Mouse (Mus musculus) limb, embryonic 11.5 days (tissue): ENCODE measurements at regions not wholly inside any gene's neighbourhood (a gene's known extent, or its start where the extent isn't known, plus 50 kb on each side); places are given as distances from the start of the nearest gene placed in this dataset.

ENCODE experiments used
- ATAC-seq: fragments of 200-750 bp; cut with Nextera tagmentation; 2 replicates; pipeline ENCODE4 v1.8.0; 2017; ENCODE audit warnings: low read depth; ENCODE audit not compliant: insufficient number of reproducible peaks, low FRiP score, low TSS enrichment
- DNase-seq: peaks from one replicate; pipeline ENCODE4 v3.0.0-alpha.2; 2015; ENCODE audit warnings: low spot score
- H3K27ac ChIP-seq: fragments of 300-500 bp; sonication (generic); replicated peaks from 2 replicates; pipeline ENCODE4 v1.5.1; 2014; ENCODE audit warnings: low read depth, mild to moderate bottlenecking, low read length
- H3K27me3 ChIP-seq: fragments of 300-500 bp; sonication (generic); 2 replicates; pipeline ENCODE4 v1.6.1; 2014; ENCODE audit warnings: mild to moderate bottlenecking, low read length, mixed read lengths; ENCODE audit not compliant: control insufficient read depth, insufficient read depth
- H3K36me3 ChIP-seq: fragments of 300-500 bp; sonication (generic); 2 replicates; pipeline ENCODE4 v1.6.1; 2014; ENCODE audit warnings: mild to moderate bottlenecking, low read length, moderate library complexity, mixed read lengths; ENCODE audit not compliant: control insufficient read depth, insufficient read depth
- H3K4me1 ChIP-seq: fragments of 300-500 bp; sonication (generic); 2 replicates; pipeline ENCODE4 v1.6.1; 2014; ENCODE audit warnings: low read length, mixed read lengths; ENCODE audit not compliant: control insufficient read depth, insufficient read depth
- H3K4me2 ChIP-seq: fragments of 300-500 bp; sonication (generic); 2 replicates; pipeline ENCODE4 v1.6.1; 2014; ENCODE audit warnings: low read depth, mild to moderate bottlenecking, moderate library complexity; ENCODE audit not compliant: severe bottlenecking
- H3K4me3 ChIP-seq: fragments of 300-500 bp; sonication (generic); 2 replicates; pipeline ENCODE4 v1.5.1; 2014; ENCODE audit warnings: low read depth, low read length
- H3K9ac ChIP-seq: fragments of 300-500 bp; sonication (generic); 2 replicates; pipeline ENCODE4 v1.6.1; 2014; ENCODE audit warnings: mild to moderate bottlenecking, low read length
- H3K9me3 ChIP-seq: fragments of 300-500 bp; sonication (generic); 2 replicates; pipeline ENCODE4 v1.6.1; 2016; ENCODE audit warnings: low read length; ENCODE audit not compliant: control insufficient read depth
- WGBS: fragments of 180-500 bp; shearing (Covaris S2); extraction: QIAGEN DNeasy Blood & Tissue Kit; methylation state at CpG from one replicate; pipeline ENCODE4 v1.1.7; 2014; 5-methylcytosine and 5-hydroxymethylcytosine counted together

DNA sequence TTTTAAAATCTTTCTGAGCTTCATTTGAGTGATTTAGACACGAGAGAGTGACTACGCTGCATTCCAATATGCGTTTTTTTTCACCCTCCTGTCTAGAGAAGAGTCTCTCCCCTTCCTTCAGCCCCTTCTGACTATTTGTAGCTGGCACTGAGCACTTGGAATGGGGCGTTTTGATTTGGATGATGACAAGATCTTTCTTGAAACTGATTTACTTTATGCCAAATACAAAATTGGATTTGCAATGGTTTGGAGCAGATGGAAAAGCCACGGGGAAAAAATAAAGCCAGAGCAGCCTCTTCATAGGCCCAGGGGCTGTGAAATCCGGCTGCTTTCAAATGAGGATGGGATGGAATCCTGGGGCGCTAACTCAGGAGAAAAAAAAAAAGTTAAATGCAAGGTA is 196.0 kb downstream of the Fam84b start:
- H3K9ac ChIP-seq = no peak overlapping the region
- no peak overlapping the region for H3K27ac ChIP-seq
- H3K27me3 ChIP-seq = no peaks in the 10 kb centered on the region
- H3K36me3 ChIP-seq = no peaks in the 10 kb centered on the region
- H3K4me2 ChIP-seq = no peak overlapping the region
- DNase-seq (no peak), ATAC-seq (no peak)
- H3K9me3 ChIP-seq = no peaks in the 10 kb centered on the region
- H3K4me3 ChIP-seq = no peak overlapping the region
- 83% methylated on average over 7 of the region's 7 CpGs for WGBS
- H3K4me1 ChIP-seq = no peaks in the 10 kb centered on the region

DNA sequence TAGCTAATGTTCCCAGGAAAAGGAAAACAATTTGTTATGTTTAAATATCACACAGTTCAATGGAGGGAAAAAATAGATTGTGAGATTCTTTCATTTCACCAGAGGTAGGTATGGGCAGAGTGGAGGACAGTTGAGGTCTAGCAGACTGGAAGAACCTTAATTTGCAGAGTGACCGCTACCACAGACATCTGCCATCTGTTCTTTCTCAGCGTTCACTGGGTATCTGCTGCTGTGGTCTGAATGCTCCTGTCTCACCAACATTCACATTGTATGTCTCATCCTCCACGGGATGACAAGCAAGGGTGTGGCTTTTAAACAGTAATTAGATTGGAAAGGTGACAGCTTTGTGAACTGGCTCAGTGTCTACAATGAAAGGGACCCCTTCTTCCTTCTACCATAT is 198.5 kb downstream of the Fam84b start:
- Histone ChIP-seq H3K27ac (no peak overlapping the region), H3K9me3 (no peaks in the 10 kb centered on the region), H3K4me1 (no peaks in the 10 kb centered on the region), H3K9ac (no peak overlapping the region), H3K4me3 (no peak overlapping the region), H3K36me3 (no peaks in the 10 kb centered on the region), H3K27me3 (no peaks in the 10 kb centered on the region), H3K4me2 (no peak overlapping the region)
- 79% methylated on average over 3 of the region's 3 CpGs for WGBS
- no peak for DNase-seq
- no peak for ATAC-seq

DNA sequence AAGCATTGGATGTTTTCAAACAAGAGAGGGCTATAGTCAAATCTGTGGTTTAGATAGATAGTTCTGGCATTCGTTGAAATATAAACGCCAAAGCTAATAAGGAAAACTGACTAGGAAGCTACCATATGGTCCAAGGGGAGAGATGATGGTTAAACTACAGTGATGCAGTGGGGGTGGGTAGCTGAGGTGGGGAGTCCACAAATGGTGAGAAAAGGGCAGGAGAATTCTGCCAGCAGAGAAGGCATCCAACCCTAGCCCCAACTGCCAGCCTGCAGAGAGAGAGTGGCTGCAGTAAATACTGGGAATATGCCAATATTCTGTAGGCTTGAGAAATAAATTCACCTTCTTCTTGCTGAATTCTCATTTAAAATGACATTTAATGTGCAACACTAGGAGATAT is 204.3 kb downstream of the Fam84b start:
- Histone ChIP-seq H3K4me2 (no peak overlapping the region), H3K27me3 (no peaks in the 10 kb centered on the region), H3K27ac (no peak overlapping the region), H3K4me3 (no peak overlapping the region), H3K9me3 (no peaks in the 10 kb centered on the region), H3K4me1 (0 out of 2 replicates have a peak, but pooled peaks cover 4% of the 10 kb centered on the region), H3K9ac (no peak overlapping the region), H3K36me3 (no peaks in the 10 kb centered on the region)
- 87% methylated on average over 2 of the region's 2 CpGs for WGBS
- DNase-seq (no peak), ATAC-seq (no peak)

DNA sequence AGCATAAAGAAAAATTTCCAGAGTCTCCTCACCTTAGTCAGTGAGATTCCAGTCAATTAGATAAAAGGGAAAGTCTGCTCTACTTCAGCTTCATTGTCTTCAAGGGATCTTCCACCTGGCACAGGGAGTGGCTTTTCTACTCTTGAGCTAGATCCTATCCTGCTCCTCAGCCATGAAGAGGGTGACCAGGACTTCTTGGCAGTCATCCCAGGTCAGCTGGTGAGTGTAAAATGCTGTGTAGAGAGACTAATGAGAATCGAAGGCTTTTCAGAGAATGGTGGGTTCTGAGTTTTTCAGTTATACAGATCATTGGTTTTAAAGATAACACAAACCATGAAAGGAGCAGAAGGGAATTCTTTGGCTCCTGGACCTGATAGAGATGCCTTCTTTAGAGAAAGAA is 211.8 kb downstream of the Fam84b start:
- no peak overlapping the region for H3K27ac ChIP-seq
- H3K4me2 ChIP-seq = no peak overlapping the region
- H3K36me3 ChIP-seq = no peaks in the 10 kb centered on the region
- H3K27me3 ChIP-seq = no peaks in the 10 kb centered on the region
- no peak overlapping the region for H3K9ac ChIP-seq
- ATAC-seq = no peak
- 86% methylated on average over 1 of the region's 1 CpGs for WGBS
- H3K4me3 ChIP-seq = no peak overlapping the region
- H3K4me1 ChIP-seq = no peaks in the 10 kb centered on the region
- H3K9me3 ChIP-seq = no peaks in the 10 kb centered on the region
- no peak for DNase-seq

DNA sequence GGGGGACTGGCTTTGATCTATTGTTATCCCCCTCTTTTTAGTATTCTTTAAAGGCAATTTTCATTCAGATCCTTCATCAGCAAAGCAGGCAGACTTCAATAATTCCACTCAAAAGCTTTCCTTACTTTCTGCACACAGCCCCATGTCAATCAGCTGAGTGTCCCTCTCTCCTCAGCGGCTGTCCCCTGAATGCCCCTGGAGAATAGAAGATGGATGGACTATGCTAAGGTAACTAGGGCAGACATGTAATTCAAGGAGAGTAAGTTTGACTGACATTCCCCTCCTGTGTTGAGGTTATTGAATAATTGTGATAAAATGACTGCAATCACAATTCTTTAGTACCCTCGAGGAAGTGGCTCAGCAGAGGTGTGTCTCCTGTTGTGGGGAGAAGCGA is 220.1 kb downstream of the Fam84b start:
- WGBS = 75% methylated on average over 3 of the region's 3 CpGs
- H3K4me1 ChIP-seq = no peaks in the 10 kb centered on the region
- H3K27me3 ChIP-seq = no peaks in the 10 kb centered on the region
- H3K9ac ChIP-seq = no peak overlapping the region
- ATAC-seq = no peak
- H3K36me3 ChIP-seq = no peaks in the 10 kb centered on the region
- H3K4me2 ChIP-seq = no peak overlapping the region
- H3K27ac ChIP-seq = no peak overlapping the region
- no peaks in the 10 kb centered on the region for H3K9me3 ChIP-seq
- no peak overlapping the region for H3K4me3 ChIP-seq
- no peak for DNase-seq

DNA sequence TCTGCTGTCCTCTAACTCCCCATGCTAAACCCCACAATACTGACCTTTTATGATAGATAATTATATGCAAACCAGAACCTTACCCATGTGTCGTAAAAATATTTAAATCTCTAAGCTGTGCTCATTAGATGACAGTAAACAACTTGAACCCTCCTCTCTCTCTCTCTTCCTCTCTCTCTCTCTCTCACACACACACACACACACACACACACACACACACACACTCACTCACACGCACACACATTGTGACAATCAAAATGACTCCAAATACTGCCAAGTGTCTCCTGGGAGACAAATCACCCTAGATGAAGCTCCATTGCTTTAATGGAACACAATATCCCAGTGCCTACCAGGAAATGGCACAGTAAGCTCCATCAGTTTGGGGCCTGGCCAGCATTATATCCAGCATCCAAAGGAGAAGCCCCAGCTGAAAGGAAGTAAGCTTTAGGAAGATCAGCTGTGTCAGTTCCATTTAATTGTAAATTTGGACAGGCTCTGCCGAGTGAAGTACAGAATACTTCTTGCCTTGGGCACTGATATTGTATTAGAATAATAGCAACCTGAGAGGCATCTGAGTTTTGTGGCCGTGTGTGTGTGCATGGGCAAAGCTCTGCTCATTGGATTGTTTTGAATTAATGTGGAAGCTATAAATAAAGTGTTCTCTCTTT is 220.7 kb downstream of the Fam84b start:
- DNase-seq (no peak), ATAC-seq (no peak)
- Histone ChIP-seq H3K36me3 (no peaks in the 10 kb centered on the region), H3K9ac (no peak overlapping the region), H3K4me2 (no peak overlapping the region), H3K27ac (no peak overlapping the region), H3K9me3 (no peaks in the 10 kb centered on the region), H3K4me1 (no peaks in the 10 kb centered on the region), H3K27me3 (no peaks in the 10 kb centered on the region), H3K4me3 (no peak overlapping the region)
- 78% methylated on average over 4 of the region's 4 CpGs for WGBS

DNA sequence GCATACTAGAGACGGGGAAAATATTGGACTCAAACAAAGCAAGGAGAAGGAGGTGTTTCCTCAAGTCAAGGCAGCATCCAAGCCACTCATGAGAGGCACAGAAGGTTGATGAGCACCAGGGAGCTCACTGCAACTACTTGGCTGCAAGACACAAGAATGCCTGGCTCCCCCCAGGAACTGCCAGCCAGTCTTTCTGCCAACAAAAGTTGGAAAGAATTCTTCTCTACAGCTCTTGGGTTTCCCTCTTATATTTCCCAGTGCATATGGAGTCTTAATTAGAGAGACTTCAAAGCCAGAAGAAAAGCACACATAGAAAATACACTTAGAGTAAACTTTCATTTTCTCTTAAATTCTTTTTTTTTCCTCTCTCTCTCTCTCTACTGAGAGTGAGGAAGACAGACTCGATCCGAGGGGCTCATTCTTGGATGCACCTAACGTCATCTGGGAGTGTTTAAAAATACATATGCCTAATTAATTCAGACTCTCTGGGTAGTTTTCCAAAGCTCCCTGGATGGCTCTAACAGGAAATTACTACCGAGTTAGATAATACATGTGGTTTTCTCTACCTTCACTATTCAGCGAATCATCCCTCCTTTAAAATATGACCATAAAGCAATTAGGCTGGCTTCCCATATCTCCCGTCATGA is 222.7 kb downstream of the Fam84b start:
- no peak overlapping the region for H3K27ac ChIP-seq
- H3K27me3 ChIP-seq = no peaks in the 10 kb centered on the region
- whole genome bisulfite sequencing = 51% methylated on average over 7 of the region's 7 CpGs
- no peaks in the 10 kb centered on the region for H3K36me3 ChIP-seq
- ATAC-seq (no peak), DNase-seq (no peak)
- no peak overlapping the region for H3K4me2 ChIP-seq
- H3K9ac ChIP-seq = no peak overlapping the region
- no peak overlapping the region for H3K4me3 ChIP-seq
- H3K4me1 ChIP-seq = no peaks in the 10 kb centered on the region
- no peaks in the 10 kb centered on the region for H3K9me3 ChIP-seq

DNA sequence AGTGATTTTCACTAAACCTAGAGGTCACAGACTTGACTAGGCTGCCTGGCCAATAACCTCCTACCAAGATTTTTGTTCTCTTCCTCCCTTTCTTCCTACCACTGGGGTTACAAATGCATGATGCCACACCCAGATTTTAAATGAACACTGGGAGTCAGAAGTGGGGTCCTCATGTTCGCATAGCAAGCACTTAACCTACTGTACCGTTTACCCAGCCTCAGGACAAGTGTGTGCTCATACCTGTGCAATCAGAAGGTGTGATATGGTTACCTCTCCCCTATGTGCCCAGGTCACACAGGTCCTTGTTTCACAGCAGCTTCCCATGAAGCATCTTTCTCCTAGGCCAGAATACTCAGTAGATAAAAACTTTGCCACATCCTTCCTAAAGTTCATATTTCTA is 234.8 kb downstream of the Fam84b start:
- no peak for ATAC-seq
- no peaks in the 10 kb centered on the region for H3K36me3 ChIP-seq
- WGBS = 87% methylated on average over 2 of the region's 2 CpGs
- H3K9me3 ChIP-seq = no peaks in the 10 kb centered on the region
- no peak overlapping the region for H3K4me2 ChIP-seq
- H3K9ac ChIP-seq = no peak overlapping the region
- no peak for DNase-seq
- no peak overlapping the region for H3K4me3 ChIP-seq
- no peaks in the 10 kb centered on the region for H3K4me1 ChIP-seq
- no peaks in the 10 kb centered on the region for H3K27me3 ChIP-seq
- no peak overlapping the region for H3K27ac ChIP-seq

DNA sequence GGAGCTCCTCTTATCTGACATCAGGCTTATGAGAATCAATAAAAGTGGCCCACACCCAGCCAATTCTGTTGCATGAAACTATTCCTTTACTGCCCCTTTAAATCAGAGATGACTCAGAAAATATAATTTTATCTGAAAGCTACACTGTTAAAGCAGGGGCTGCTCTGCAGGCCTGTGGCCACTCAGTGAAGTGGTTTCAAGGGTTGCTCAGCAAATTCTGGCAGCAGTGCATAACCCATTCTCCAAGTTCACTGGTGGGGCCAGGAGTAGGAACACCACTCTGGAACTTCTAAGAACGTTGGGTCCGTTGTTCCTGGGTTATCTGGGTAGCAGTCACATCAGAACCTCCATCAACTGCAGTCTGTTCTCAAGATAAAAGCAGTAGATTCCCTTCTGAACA is 236.2 kb downstream of the Fam84b start:
- ATAC-seq = no peak
- no peak for DNase-seq
- H3K36me3 ChIP-seq = no peaks in the 10 kb centered on the region
- H3K27me3 ChIP-seq = no peaks in the 10 kb centered on the region
- no peak overlapping the region for H3K9ac ChIP-seq
- H3K4me2 ChIP-seq = no peak overlapping the region
- no peaks in the 10 kb centered on the region for H3K9me3 ChIP-seq
- H3K27ac ChIP-seq = no peak overlapping the region
- 58% methylated on average over 2 of the region's 2 CpGs for WGBS
- no peaks in the 10 kb centered on the region for H3K4me1 ChIP-seq
- no peak overlapping the region for H3K4me3 ChIP-seq
